Mouse (Mus musculus) embryonic facial prominence, embryonic 10.5 days (tissue): ENCODE results near the gene Atp5s. TPM values are rescaled to one million over a fixed set of nuclear protein-coding genes. Genes with fewer than 3 reads are reported as not detected.
A peak's percentile ranks its signal among the peaks of the same experiment; 100 is the strongest.

Source experiments
- DNase-seq: peaks from one replicate; pipeline ENCODE4 v3.0.0-alpha.2; 2017; ENCODE audit warnings: low spot score
- H3K27ac ChIP-seq: fragments of 300-500 bp; sonication (generic); replicated peaks from 2 replicates; pipeline ENCODE4 v1.5.1; 2016; ENCODE audit warnings: mild to moderate bottlenecking
- H3K27me3 ChIP-seq: fragments of 300-500 bp; sonication (generic); replicated peaks from 2 replicates; pipeline ENCODE4 v1.6.1; 2016; ENCODE audit warnings: low read depth, mild to moderate bottlenecking; ENCODE audit not compliant: poor library complexity, severe bottlenecking
- H3K36me3 ChIP-seq: fragments of 300-500 bp; sonication (generic); replicated peaks from 2 replicates; pipeline ENCODE4 v1.6.1; 2016; ENCODE audit warnings: mild to moderate bottlenecking, moderate library complexity
- H3K4me1 ChIP-seq: fragments of 300-500 bp; sonication (generic); 2 replicates; pipeline ENCODE4 v1.6.1; 2016
- H3K4me3 ChIP-seq: fragments of 300-500 bp; sonication (generic); 2 replicates; pipeline ENCODE4 v1.5.1; 2016; ENCODE audit warnings: mild to moderate bottlenecking, moderate library complexity
- H3K9me3 ChIP-seq: fragments of 300-500 bp; sonication (generic); 2 replicates; pipeline ENCODE4 v1.6.1; 2016; ENCODE audit warnings: mild to moderate bottlenecking
- WGBS: fragments of 180-500 bp; shearing (Covaris S2); methylation state at CpG from one replicate; pipeline ENCODE4 v1.1.7; 2016; 5-methylcytosine and 5-hydroxymethylcytosine counted together
- polyA plus RNA-seq: library from polyadenylated mRNA; unstranded; fragments of >200 nt; fragmentation: Nextera tagmentation; extraction: Ambion mirVana; gene quantifications from 2 replicates; pipeline ENCODE4 v1.2.1, GENCODE M21; 2016

Gene Atp5s
- polyA plus RNA-seq, 1 experiment from 2014 or later: 24.4 TPM

DNA sequence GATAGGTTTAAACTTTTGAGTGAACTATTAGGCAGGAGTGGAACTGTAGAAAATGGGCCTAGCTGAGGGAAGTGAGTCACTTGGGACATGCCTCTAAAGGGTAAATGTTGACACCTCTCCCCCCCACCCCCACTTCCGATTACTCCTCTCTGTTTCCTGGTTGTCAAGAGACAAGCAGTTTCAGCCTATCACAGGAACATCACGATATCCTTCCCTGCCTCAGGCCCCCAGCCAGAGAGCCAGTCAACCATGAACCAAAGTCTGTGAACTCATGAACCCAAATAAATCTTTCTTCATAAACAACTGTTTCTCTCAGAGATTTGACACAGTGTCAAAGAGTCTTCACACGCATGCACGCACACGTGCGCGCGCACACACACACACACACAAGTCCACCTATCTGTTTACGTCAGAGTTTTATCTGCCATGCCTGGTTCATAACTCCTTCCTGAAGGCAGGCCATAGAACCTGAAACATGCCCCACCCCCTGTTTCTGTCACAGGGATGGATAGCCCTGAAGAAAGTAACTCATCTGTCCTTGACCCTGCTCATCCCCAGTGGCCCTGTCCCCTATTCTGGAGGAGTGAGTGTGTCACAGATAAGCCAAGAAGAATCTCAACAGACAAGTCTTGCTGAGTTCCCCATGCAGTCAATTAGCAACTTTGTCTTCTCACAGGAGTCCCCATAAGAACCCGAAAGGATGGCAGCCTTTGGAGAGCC, 41.6 kb downstream of the Atp5s start:
- no peak for DNase-seq
- 83% methylated on average over 10 of the region's 10 CpGs for WGBS

GRCm38 (mm10) chr12:69767476-69768258, 42.9 kb downstream of the Atp5s start:
- Histone ChIP-seq H3K4me1 (peaks cover 13% of the 10 kb centered on the region), H3K27me3 (no peaks in the 10 kb centered on the region), H3K4me3 (no peak overlapping the region), H3K9me3 (no peaks in the 10 kb centered on the region), H3K36me3 (no peaks in the 10 kb centered on the region), H3K27ac (0 out of 2 replicates have a peak overlapping the region, but pooled peaks have one; percentile 19)
- DNase-seq: no peak
- 55% methylated on average over 9 of the region's 9 CpGs for WGBS

More for the DNA sequence above, 41.6 kb downstream of the Atp5s start:
- H3K27ac ChIP-seq: no peak overlapping the region
- peaks cover 16% of the 10 kb centered on the region for H3K4me1 ChIP-seq
- H3K9me3 ChIP-seq: no peaks in the 10 kb centered on the region
- no peaks in the 10 kb centered on the region for H3K27me3 ChIP-seq
- no peak overlapping the region for H3K4me3 ChIP-seq
- H3K36me3 ChIP-seq: no peaks in the 10 kb centered on the region

- DNase-seq: no peak
- Histone ChIP-seq H3K27ac (no peak overlapping the region), H3K36me3 (no peaks in the 10 kb centered on the region), H3K4me3 (no peak overlapping the region), H3K9me3 (no peaks in the 10 kb centered on the region), H3K27me3 (no peaks in the 10 kb centered on the region), H3K4me1 (peaks cover 13% of the 10 kb centered on the region)
- 84% methylated on average over 2 of the region's 2 CpGs for whole genome bisulfite sequencing
Observed at GRCm38 (mm10) chr12:69768841-69769240, 44.1 kb downstream of the Atp5s start.

DNA sequence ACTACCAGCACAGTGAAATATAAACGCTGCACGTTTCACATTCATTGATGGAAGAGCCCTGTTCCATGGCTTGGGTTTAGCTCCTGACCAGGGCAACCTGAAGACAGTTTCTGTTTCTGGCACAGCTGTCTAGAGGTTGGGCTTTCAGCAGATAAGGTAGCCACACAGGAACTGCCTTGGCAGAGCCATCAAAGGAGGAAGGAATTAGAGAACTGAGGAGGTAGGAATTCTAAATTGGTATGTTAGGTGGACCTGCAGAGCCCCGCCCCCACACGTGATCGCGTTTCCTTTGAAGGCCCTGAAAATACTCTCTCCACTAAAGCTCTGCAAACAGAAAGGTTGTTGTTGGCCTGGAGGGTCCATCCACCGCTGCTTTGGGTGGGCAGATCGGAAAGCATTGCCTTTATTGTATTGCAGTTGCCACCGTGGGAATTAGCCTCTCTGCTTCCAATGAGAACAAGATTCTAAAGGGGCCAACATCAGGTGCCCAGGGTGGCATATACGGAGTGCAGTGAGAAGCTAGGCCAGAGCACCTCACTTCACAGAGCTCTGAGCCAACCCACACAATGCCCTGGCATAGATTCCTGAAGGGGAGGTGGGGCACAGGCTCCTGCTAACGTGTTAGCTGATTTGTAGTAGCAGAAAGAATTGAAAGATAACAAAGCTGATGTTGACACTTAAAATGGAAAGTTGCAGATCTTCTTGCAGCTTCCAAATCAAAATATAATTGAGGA, 52.0 kb downstream of the Atp5s start:
- no peaks in the 10 kb centered on the region for H3K27me3 ChIP-seq
- DNase-seq: no peak
- H3K36me3 ChIP-seq: no peaks in the 10 kb centered on the region
- WGBS: 69% methylated on average over 11 of the region's 11 CpGs
- no peak overlapping the region for H3K27ac ChIP-seq
- H3K4me1 ChIP-seq: peaks cover 11% of the 10 kb centered on the region
- H3K9me3 ChIP-seq: no peaks in the 10 kb centered on the region
- H3K4me3 ChIP-seq: no peak overlapping the region

DNA sequence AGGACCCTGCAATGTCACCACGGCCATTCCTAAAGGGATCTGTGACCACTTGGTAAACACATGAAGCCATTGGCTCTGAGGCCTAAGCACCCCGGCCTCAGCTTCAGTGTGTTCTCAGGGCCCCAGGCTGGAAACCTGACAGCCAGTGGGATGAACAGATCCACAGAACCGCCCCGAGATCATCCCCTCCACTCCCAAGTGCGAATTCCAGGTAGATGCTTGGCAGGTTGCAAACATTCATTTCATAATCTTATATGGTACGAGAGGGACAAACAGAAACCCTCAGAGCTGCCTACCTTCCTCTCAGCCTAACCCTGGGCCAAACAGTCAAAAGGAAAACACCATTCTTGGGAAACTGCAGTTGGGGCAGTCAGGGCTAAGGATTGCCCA, 52.6 kb downstream of the Atp5s start:
- H3K36me3 ChIP-seq: no peaks in the 10 kb centered on the region
- H3K9me3 ChIP-seq: no peaks in the 10 kb centered on the region
- no peak overlapping the region for H3K4me3 ChIP-seq
- H3K27me3 ChIP-seq: no peaks in the 10 kb centered on the region
- DNase-seq: no peak
- WGBS: 88% methylated on average over 6 of the region's 6 CpGs
- H3K27ac ChIP-seq: no peak overlapping the region
- H3K4me1 ChIP-seq: peaks cover 11% of the 10 kb centered on the region

GRCm38 (mm10) chr12:69777957-69778356, 53.2 kb downstream of the Atp5s start:
- H3K27ac ChIP-seq: no peak overlapping the region
- H3K9me3 ChIP-seq: no peaks in the 10 kb centered on the region
- no peaks in the 10 kb centered on the region for H3K36me3 ChIP-seq
- no peaks in the 10 kb centered on the region for H3K27me3 ChIP-seq
- 82% methylated on average over 2 of the region's 2 CpGs for WGBS
- peaks cover 11% of the 10 kb centered on the region for H3K4me1 ChIP-seq
- H3K4me3 ChIP-seq: no peak overlapping the region
- DNase-seq: no peak

GRCm38 (mm10) chr12:69781480-69781879, 56.7 kb downstream of the Atp5s start:
- Histone ChIP-seq H3K36me3 (no peaks in the 10 kb centered on the region), H3K4me3 (no peak overlapping the region), H3K9me3 (no peaks in the 10 kb centered on the region), H3K27ac (no peak overlapping the region), H3K27me3 (no peaks in the 10 kb centered on the region), H3K4me1 (peaks cover 10% of the 10 kb centered on the region)
- 85% methylated on average over 8 of the region's 8 CpGs for WGBS
- no peak for DNase-seq

DNA sequence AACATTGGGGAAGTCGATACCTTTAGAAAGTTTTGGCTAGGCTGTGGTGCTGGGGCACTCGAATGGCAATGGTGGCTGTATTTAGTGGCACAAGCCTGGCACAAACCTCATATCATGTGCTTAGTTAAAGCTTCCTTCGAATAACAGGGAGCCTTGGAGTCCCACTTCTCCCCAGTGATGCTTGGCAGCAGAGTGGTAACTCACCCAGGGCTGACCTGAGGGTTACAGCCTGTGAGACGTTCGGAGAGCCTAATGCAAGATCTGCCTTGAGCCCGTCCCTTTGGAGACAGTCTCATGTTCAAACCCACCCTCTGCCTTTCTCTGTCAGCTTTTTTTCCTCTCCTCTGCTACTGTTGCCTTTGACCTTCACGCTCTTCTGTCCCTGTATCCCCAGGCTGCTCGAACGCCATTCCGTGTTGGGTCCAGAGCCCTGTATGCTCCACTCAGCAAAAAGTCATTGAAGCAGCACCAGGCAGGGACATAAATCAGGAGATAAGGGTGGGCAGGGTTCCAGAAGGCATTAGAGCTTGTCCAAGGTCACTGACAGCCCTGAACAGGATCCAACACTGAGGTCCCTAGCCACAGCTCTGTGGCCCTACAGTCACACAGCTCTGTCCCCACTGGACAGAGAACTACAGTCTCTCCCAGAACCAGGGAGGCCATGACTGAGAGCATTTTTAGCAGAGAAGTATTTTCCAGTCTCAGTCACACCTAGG, 57.3 kb downstream of the Atp5s start:
- no peak for DNase-seq
- no peaks in the 10 kb centered on the region for H3K36me3 ChIP-seq
- H3K4me3 ChIP-seq: no peak overlapping the region
- H3K9me3 ChIP-seq: no peaks in the 10 kb centered on the region
- H3K4me1 ChIP-seq: peaks cover 4% of the 10 kb centered on the region; the same call in 1 of the 2 replicates
- 88% methylated on average over 10 of the region's 10 CpGs for WGBS
- no peak overlapping the region for H3K27ac ChIP-seq
- no peaks in the 10 kb centered on the region for H3K27me3 ChIP-seq

DNA sequence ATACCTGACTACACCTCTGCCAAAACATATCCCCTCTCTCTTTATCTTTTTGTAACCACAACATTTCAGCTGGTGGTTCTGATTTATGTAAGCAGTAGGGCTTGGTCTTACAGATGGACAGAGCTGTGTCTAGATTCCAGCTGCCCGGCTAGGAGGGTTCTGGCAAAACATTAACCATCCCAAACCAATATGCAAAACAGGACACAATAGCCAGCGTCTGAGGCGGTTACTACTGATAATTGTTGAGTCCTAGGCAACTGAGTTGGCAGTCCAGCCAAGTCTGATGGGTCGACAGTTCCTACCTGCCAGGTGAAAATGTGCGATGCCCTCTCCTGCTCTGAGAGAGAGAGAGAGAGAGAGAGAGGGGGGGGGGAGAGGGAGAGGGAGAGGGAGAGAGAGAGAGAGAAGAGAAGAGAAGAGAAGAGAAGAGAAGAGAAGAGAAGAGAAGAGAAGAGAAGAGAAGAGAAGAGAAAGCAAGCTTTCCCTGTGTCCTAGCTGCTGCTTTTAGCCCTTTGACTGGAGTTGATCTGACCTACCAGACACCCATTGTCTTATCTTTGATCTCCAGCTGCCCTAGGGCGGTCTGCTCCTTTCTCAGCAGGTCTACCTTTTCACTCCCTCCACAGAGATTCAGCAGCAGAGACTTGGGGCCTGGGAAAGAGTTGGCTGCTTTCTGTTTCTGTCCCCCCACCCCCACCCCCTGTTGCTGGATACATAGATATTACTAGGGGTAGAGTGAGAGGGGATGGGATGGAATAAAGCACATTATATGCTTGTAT, 58.7 kb downstream of the Atp5s start:
- H3K27ac ChIP-seq: no peak overlapping the region
- H3K36me3 ChIP-seq: no peaks in the 10 kb centered on the region
- no peaks in the 10 kb centered on the region for H3K9me3 ChIP-seq
- no peak for DNase-seq
- H3K27me3 ChIP-seq: peaks cover 11% of the 10 kb centered on the region; the same call in 1 of the 2 replicates
- H3K4me1 ChIP-seq: peaks cover 4% of the 10 kb centered on the region; the same call in 1 of the 2 replicates
- no peak overlapping the region for H3K4me3 ChIP-seq
- 56% methylated on average over 6 of the region's 6 CpGs for WGBS

GRCm38 (mm10) chr12:69785471-69785870, 60.7 kb downstream of the Atp5s start:
- Histone ChIP-seq H3K4me3 (no peak overlapping the region), H3K9me3 (no peaks in the 10 kb centered on the region), H3K27me3 (peaks cover 32% of the 10 kb centered on the region), H3K4me1 (peaks cover 12% of the 10 kb centered on the region), H3K36me3 (no peaks in the 10 kb centered on the region), H3K27ac (no peak overlapping the region)
- WGBS: 87% methylated on average over 9 of the region's 9 CpGs
- no peak for DNase-seq

- DNase-seq: no peak
- H3K4me1 ChIP-seq: peaks cover 22% of the 10 kb centered on the region
- H3K4me3 ChIP-seq: no peak overlapping the region
- no peaks in the 10 kb centered on the region for H3K9me3 ChIP-seq
- no peak overlapping the region for H3K27ac ChIP-seq
- WGBS: 84% methylated on average over 5 of the region's 5 CpGs
- H3K36me3 ChIP-seq: no peaks in the 10 kb centered on the region
- H3K27me3 ChIP-seq: peaks cover 52% of the 10 kb centered on the region
Observed at GRCm38 (mm10) chr12:69788380-69788779, 63.6 kb downstream of the Atp5s start.
